Mouse (Mus musculus): ENCODE data around the gene Ift57. TPM values are rescaled to one million over a fixed set of nuclear protein-coding genes. Genes with fewer than 3 reads are reported as not detected.
A peak's percentile ranks its signal among the peaks of the same experiment; 100 is the strongest.

Gene Ift57
- polyA plus RNA-seq, 2 experiments: 2.0 to 2.7 TPM

- no peaks in the 10 kb centered on the region for H3K9me3 ChIP-seq (ENCODE audit: control insufficient read depth, low read length)
- 55% methylated on average over 5 of the region's 5 CpGs for WGBS (ENCODE audit: insufficient replicate concordance)
- H3K4me3 ChIP-seq (ENCODE audit: insufficient read depth in 1 of 2, low read depth in 2 of 2, low read length in 2 of 2): no peak overlapping the region; a peak in 1 of 4 replicates
- no peaks in the 10 kb centered on the region for H3K27me3 ChIP-seq (ENCODE audit: control insufficient read depth, insufficient read depth, low read length)
- H3K4me2 ChIP-seq (ENCODE audit: low read depth): peak overlapping the region; percentile 73
- peaks cover 77 to 81% of the 10 kb centered on the region in 2 experiments for H3K4me1 ChIP-seq (replicated peaks; ENCODE audit: control insufficient read depth in 2 of 2, insufficient read depth in 2 of 2, low read length in 1 of 2)
- DNase-seq (ENCODE audit: low read depth in 3 of 3, low spot score in 3 of 3) (no peak), ATAC-seq (ENCODE audit: insufficient read depth) (no peak)
- H3K36me3 ChIP-seq (replicated peaks; ENCODE audit: control insufficient read depth, insufficient read depth, low read depth): no peaks in the 10 kb centered on the region
- peak overlapping the region; percentile 74 for H3K9ac ChIP-seq (replicated peaks)
- TF ChIP-seq CTCF (IDR thresholded peaks at IDR 0.05; ENCODE audit: low read depth) (no peak), EP300 (IDR thresholded peaks at IDR 0.05; ENCODE audit: low read depth) (no peak)
- peak overlapping the region; percentile 100 for H3K27ac ChIP-seq
Observed at GRCm38 (mm10) chr16:49800996-49801395, 102.0 kb downstream of the Ift57 start.

GRCm38 (mm10) chr16:49801399-49801798 is 102.4 kb downstream of the Ift57 start:
- peak overlapping the region; percentile 73 for H3K4me2 ChIP-seq (ENCODE audit: low read depth)
- H3K27ac ChIP-seq: peak overlapping the region; percentile 100
- WGBS (ENCODE audit: insufficient replicate concordance): 24% methylated on average over 5 of the region's 5 CpGs
- no peak overlapping the region for H3K4me3 ChIP-seq (ENCODE audit: insufficient read depth in 1 of 2, low read depth in 2 of 2, low read length in 2 of 2)
- DNase-seq (ENCODE audit: low read depth in 3 of 3, low spot score in 3 of 3) (no peak), ATAC-seq (ENCODE audit: insufficient read depth) (no peak)
- H3K36me3 ChIP-seq (replicated peaks; ENCODE audit: control insufficient read depth, insufficient read depth, low read depth): no peaks in the 10 kb centered on the region
- TF ChIP-seq CTCF (IDR thresholded peaks at IDR 0.05; ENCODE audit: low read depth) (no peak), EP300 (IDR thresholded peaks at IDR 0.05; ENCODE audit: low read depth) (no peak)
- no peaks in the 10 kb centered on the region for H3K9me3 ChIP-seq (ENCODE audit: control insufficient read depth, low read length)
- H3K4me1 ChIP-seq (replicated peaks; ENCODE audit: control insufficient read depth in 2 of 2, insufficient read depth in 2 of 2, low read length in 1 of 2): peaks cover 73 to 79% of the 10 kb centered on the region in 2 experiments
- peak overlapping the region; percentile 29; the same call in 1 of the 2 replicates for H3K9ac ChIP-seq (replicated peaks)
- H3K27me3 ChIP-seq (ENCODE audit: control insufficient read depth, insufficient read depth, low read length): no peaks in the 10 kb centered on the region

GRCm38 (mm10) chr16:49802993-49803392 is 104.0 kb downstream of the Ift57 start:
- TF ChIP-seq EP300 (IDR thresholded peaks at IDR 0.05; ENCODE audit: low read depth) (no peak), CTCF (IDR thresholded peaks at IDR 0.05; ENCODE audit: low read depth) (no peak)
- H3K4me2 ChIP-seq (ENCODE audit: low read depth): no peak overlapping the region
- H3K27ac ChIP-seq: peak overlapping the region; percentile 45
- H3K27me3 ChIP-seq (ENCODE audit: control insufficient read depth, insufficient read depth, low read length): no peaks in the 10 kb centered on the region
- H3K4me3 ChIP-seq (ENCODE audit: insufficient read depth in 1 of 2, low read depth in 2 of 2, low read length in 2 of 2): no peak overlapping the region
- WGBS (ENCODE audit: insufficient replicate concordance): 77% methylated on average over 2 of the region's 2 CpGs
- H3K9ac ChIP-seq (replicated peaks): no peak overlapping the region
- peaks cover 77 to 79% of the 10 kb centered on the region in 2 experiments for H3K4me1 ChIP-seq (replicated peaks; ENCODE audit: control insufficient read depth in 2 of 2, insufficient read depth in 2 of 2, low read length in 1 of 2)
- ATAC-seq (ENCODE audit: insufficient read depth) (no peak), DNase-seq (ENCODE audit: low read depth in 3 of 3, low spot score in 3 of 3) (no peak)
- no peaks in the 10 kb centered on the region for H3K36me3 ChIP-seq (replicated peaks; ENCODE audit: control insufficient read depth, insufficient read depth, low read depth)
- no peaks in the 10 kb centered on the region for H3K9me3 ChIP-seq (ENCODE audit: control insufficient read depth, low read length)

- Histone ChIP-seq H3K4me3 (ENCODE audit: insufficient read depth in 1 of 2, low read depth in 2 of 2, low read length in 2 of 2) (peak overlapping the region; percentile 24 to 49), H3K4me1 (replicated peaks; ENCODE audit: control insufficient read depth in 2 of 2, insufficient read depth in 2 of 2, low read length in 1 of 2) (peaks cover 69 to 71% of the 10 kb centered on the region in 2 experiments), H3K9me3 (ENCODE audit: control insufficient read depth, low read length) (no peaks in the 10 kb centered on the region), H3K9ac (replicated peaks) (peak overlapping the region; percentile 72), H3K4me2 (ENCODE audit: low read depth) (peak overlapping the region; percentile 76), H3K36me3 (replicated peaks; ENCODE audit: control insufficient read depth, insufficient read depth, low read depth) (no peaks in the 10 kb centered on the region), H3K27me3 (ENCODE audit: control insufficient read depth, insufficient read depth, low read length) (no peaks in the 10 kb centered on the region), H3K27ac (peak overlapping the region; percentile 75)
- WGBS (ENCODE audit: insufficient replicate concordance): 3% methylated on average over 12 of the region's 12 CpGs
- DNase-seq (ENCODE audit: low read depth in 3 of 3, low spot score in 3 of 3) (no peak), ATAC-seq (ENCODE audit: insufficient read depth) (no peak)
- TF ChIP-seq EP300 (IDR thresholded peaks at IDR 0.05; ENCODE audit: low read depth) (no peak), CTCF (IDR thresholded peaks at IDR 0.05; ENCODE audit: low read depth) (no peak)
Observed at GRCm38 (mm10) chr16:49803932-49804461, 105.0 kb downstream of the Ift57 start.

- ATAC-seq (ENCODE audit: insufficient read depth) (no peak), DNase-seq (ENCODE audit: low read depth in 3 of 3, low spot score in 3 of 3) (no peak)
- no peak for TF ChIP-seq EP300 (IDR thresholded peaks at IDR 0.05; ENCODE audit: low read depth)
- TF ChIP-seq CTCF (IDR thresholded peaks at IDR 0.05; ENCODE audit: low read depth): no peak
- no peak overlapping the region for H3K4me2 ChIP-seq (ENCODE audit: low read depth)
- H3K36me3 ChIP-seq (replicated peaks; ENCODE audit: control insufficient read depth, insufficient read depth, low read depth): no peaks in the 10 kb centered on the region
- no peak overlapping the region for H3K9ac ChIP-seq (replicated peaks)
- H3K9me3 ChIP-seq (ENCODE audit: control insufficient read depth, low read length): no peaks in the 10 kb centered on the region
- H3K27me3 ChIP-seq (ENCODE audit: control insufficient read depth, insufficient read depth, low read length): no peaks in the 10 kb centered on the region
- no peak overlapping the region for H3K27ac ChIP-seq
- H3K4me3 ChIP-seq (ENCODE audit: insufficient read depth in 1 of 2, low read depth in 2 of 2, low read length in 2 of 2): no peak overlapping the region
- 72% methylated on average over 10 of the region's 10 CpGs for WGBS (ENCODE audit: insufficient replicate concordance)
- peaks cover 43 to 44% of the 10 kb centered on the region in 2 experiments for H3K4me1 ChIP-seq (replicated peaks; ENCODE audit: control insufficient read depth in 2 of 2, insufficient read depth in 2 of 2, low read length in 1 of 2)
Observed at GRCm38 (mm10) chr16:49806920-49807319, 107.9 kb downstream of the Ift57 start.

Measured in liver, embryonic 14.5 days (tissue).